Mouse (Mus musculus) thymus, postnatal 10 days (tissue): ENCODE data around the gene Gm5294.

Experiments used
- DNase-seq, 2 experiments: peaks; one replicate each; pipeline ENCODE4 v3.0.0; 2021; ENCODE audit warnings: low spot score in 2 of 2

The Gm5294 gene

DNA sequence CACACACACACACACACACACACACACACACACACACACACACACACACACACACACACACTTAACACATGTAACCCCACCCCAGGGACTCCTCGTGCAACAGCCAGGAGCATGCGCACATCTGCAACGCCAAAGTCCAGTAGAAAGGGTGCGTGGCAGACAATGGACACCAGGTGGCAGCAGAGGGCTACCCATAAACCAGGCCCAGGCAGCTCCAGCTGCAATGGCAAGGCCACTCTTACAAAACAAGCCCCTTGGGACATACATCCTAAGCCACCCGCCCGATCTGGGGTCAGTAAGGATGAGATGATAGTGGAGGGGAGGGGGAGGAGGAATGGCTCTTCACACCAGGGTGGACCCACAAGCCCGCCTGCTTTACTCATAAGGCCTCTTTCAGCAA lies 28.2 kb downstream of the Gm5294 start:
- DNase-seq = peak; percentile 63 to 83

DNA sequence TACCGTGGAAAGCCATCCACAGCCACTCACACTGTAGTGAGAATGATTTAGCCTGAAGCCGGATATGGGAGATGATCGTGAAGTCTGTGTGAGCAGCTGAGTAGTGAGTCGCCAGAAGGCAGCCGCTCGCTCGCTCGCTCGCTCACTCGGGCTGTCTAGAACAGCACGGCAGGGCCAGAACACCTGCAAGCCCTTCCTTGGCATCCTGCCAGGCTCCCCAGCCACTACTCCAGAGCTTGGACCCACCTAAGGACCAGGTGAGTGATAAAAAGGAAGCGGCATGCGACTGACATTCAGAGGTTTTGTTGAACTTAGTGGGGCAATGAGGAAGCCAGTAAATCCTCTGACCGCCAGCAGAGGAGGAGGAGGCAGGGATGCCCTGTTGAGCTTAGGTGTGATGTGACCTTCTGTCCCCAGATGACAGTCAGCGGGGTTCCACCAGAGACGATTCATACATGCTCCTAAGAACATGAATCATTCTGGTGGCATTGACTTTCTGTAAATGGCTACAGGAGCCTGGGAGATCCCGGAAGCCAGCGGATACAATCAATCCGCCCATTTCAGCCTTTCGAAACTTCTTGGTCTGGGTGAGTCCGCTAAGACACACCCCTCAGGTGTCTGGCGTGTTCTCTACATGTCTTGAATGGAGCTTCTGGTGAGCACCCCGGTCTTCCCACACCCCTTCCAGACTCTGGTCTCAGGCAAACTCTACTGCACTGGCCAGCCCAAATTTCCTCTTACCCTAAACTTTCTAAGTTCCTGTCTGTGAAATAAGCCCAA lies 30.0 kb downstream of the Gm5294 start:
- DNase-seq = no peak

GRCm38 (mm10) chr5:138850462-138850844 lies 30.6 kb downstream of the Gm5294 start:
- DNase-seq = no peak

DNA sequence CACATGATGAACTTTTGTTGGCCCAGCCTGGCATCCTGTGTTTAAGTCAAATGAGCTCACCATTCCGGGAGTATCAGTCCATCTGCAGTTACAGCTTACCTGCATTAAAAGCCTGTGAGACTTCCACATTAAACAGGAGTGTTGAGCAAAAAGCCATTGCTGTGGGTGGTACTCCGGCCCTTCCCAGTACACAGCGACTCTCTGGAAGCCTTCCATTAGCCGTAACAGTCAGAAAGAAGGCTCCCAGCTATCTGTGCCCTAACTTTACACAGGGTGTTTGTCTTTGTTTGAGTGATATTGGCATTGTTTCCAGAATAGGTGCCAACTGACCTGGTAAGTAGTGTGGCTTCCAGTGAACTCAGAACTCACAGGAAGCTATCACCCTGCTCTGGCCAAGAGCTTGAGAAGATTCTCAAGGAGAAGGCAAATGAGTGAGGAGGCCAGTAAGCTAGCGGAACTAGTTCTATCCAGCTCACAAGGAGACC lies 31.5 kb downstream of the Gm5294 start:
- DNase-seq = no peak

- no peak for DNase-seq
These were observed 32.3 kb downstream of the Gm5294 start for GRCm38 (mm10) chr5:138852151-138852550.

GRCm38 (mm10) chr5:138853349-138853748 lies 33.5 kb downstream of the Gm5294 start:
- DNase-seq = no peak

DNA sequence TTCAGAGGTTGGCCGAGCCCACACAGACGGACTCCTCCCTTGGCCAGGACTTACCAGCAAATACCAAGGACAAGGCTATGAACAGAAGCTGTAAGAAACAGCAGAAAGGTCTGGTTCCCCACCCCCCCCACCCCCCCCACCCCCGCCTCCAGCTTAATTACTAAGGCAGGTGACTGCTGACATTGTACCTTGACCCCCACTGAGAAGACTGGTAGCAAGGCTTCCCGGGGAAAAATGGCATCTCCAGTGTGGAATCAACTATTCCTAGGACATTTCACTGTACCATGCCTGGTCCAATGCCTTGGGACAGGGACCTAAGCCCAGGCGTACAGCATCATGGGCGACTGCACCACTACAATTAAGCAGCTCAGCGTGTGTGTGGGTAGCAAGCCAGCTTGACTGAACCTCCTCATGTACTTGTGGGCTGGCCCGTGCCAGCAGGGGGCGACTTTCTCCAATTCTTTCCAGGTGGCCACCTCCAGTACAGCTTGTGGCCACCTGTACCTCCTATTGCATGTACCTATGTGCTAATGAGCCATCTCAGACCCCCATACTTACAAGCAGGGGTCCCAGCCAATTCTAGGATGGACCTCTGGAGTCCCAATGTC lies 37.2 kb downstream of the Gm5294 start:
- peak; percentile 6 to 60 for DNase-seq

DNA sequence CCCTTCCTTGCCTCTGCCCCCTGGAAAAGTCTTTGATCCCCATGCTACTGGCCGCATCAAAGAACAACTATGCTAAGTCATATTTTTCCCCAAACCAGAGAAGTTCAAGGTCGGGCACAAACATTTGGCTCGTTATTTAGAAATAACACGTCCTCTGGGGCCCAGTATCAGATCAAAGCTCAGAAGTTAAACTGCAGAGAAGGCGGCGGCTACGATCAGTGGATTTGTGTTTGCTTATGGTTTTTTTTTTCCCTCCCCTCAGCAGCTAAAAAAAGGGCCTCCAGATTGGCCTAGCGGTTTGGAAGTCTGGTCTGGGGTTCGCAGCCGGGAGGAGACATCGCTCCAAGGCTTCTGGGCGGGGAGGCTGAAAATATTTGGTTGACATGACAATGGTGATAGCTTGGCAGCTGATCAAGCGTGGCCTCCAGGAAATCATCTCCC lies 38.0 kb downstream of the Gm5294 start:
- no peak for DNase-seq

GRCm38 (mm10) chr5:138863681-138864146 lies 43.8 kb downstream of the Gm5294 start:
- no peak for DNase-seq

DNA sequence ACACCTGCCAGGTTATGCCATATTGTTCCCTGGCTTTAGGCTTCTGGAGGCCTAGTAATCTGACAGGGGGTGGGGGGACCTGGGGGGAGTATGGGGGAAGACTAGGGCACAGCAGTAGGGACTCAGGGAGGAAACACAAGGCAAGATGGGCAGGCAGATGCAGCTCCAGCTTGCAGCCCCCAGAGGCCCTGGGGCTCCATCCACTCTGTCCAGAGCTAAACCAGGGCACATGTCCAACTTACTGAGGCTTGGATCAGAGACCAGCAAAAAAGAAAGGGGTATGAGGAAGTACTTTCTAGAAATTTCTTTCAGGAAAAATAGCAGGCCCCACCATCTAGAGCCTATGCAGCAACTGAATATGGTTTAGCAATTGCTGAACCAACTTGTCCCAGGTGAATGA lies 44.3 kb downstream of the Gm5294 start:
- no peak for DNase-seq

DNA sequence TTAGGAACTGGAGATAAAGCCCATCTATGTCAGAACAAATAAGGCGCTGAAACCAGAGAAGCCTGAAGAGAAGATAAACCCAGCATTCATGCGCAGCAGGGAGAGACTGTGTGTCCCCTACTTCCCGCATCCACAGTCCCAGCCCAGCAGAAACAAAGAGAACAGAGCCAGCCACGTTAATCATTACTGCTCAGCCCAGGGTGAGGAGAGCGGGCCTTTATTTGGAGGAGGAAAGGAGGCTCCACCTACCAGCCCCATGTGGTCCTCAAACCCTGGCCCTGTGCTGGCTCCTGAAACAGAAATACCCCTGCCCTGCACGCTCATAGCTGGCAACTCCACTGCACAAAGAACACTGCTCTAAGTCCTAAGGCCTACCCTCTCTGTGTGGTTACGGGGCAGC lies 45.0 kb downstream of the Gm5294 start:
- DNase-seq = no peak

DNA sequence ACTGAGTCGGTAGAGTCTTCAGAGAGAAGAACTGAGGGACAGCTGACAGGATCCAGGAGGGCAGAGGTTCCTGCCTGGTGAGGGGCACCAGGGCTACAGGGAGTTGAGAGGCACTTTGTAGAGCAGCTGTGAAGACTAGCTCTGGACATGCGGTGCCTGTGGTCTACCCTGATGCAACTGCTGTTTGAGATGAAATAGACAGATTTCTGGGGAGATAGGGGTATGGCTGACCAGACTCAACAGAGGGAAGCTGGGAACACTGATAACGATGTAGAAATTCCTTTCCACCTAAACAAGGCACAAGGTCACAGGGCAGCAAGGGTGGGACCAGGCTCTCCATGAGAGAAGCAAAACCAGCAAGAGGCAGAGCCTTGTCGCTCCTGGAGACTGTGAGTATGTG lies 45.8 kb downstream of the Gm5294 start:
- DNase-seq = no peak
